Mouse (Mus musculus): Measurements from ENCODE around the gene Bad. TPM values are rescaled to one million over a fixed set of nuclear protein-coding genes. Genes with fewer than 3 reads are reported as not detected.

Gene Bad
- polyA plus RNA-seq, 1 experiment from 2014 or later: 70.1 TPM

GRCm38 (mm10) chr19:6919876-6920740 lies 21.6 kb upstream of the Bad start:
- peaks cover 7% of the 10 kb centered on the region; the same call in 1 of the 2 replicates for H3K4me1 ChIP-seq (replicated peaks; ENCODE audit: control insufficient read depth, insufficient read depth, low read length)
- 18% methylated on average over 8 of the region's 8 CpGs for WGBS
- peak; percentile 66 for ATAC-seq
- H3K4me2 ChIP-seq (replicated peaks; ENCODE audit: low read depth): peak overlapping the region; percentile 87
- peaks cover 9% of the 10 kb centered on the region for H3K36me3 ChIP-seq (ENCODE audit: control insufficient read depth, insufficient read depth)
- peaks cover 4% of the 10 kb centered on the region for H3K27me3 ChIP-seq (replicated peaks; ENCODE audit: control insufficient read depth, insufficient read depth, low read length)
- no peaks in the 10 kb centered on the region for H3K9me3 ChIP-seq (ENCODE audit: control insufficient read depth)
- peak overlapping the region; percentile 95 for H3K9ac ChIP-seq (ENCODE audit: low read depth, low read length)
- H3K4me3 ChIP-seq (ENCODE audit: low read depth, low read length): peak overlapping the region; percentile 88
- peak overlapping the region; percentile 99 for H3K27ac ChIP-seq (ENCODE audit: low read depth, low read length)
- TF ChIP-seq CTCF (IDR thresholded peaks at IDR 0.05; ENCODE audit: low read depth): no peak

GRCm38 (mm10) chr19:6920741-6921636 lies 20.7 kb upstream of the Bad start:
- Histone ChIP-seq H3K4me3 (ENCODE audit: low read depth, low read length) (peak overlapping the region; percentile 88), H3K9ac (ENCODE audit: low read depth, low read length) (peak overlapping the region; percentile 95), H3K4me2 (replicated peaks; ENCODE audit: low read depth) (peak overlapping the region; percentile 87), H3K9me3 (ENCODE audit: control insufficient read depth) (no peaks in the 10 kb centered on the region), H3K27ac (ENCODE audit: low read depth, low read length) (peak overlapping the region; percentile 99), H3K27me3 (replicated peaks; ENCODE audit: control insufficient read depth, insufficient read depth, low read length) (peaks cover 13% of the 10 kb centered on the region), H3K36me3 (ENCODE audit: control insufficient read depth, insufficient read depth) (peaks cover 3% of the 10 kb centered on the region; the same call in 1 of the 2 replicates), H3K4me1 (replicated peaks; ENCODE audit: control insufficient read depth, insufficient read depth, low read length) (peaks cover 7% of the 10 kb centered on the region; the same call in 1 of the 2 replicates)
- TF ChIP-seq CTCF (IDR thresholded peaks at IDR 0.05; ENCODE audit: low read depth): peak; percentile 42
- peak; percentile 0; the same call in 1 of the 2 replicates for ATAC-seq
- under 1% methylated on average over 47 of the region's 48 CpGs for WGBS

- Histone ChIP-seq H3K9ac (ENCODE audit: low read depth, low read length) (peak within 1 kb of the TSS; percentile 95), H3K9me3 (ENCODE audit: control insufficient read depth) (no peaks in the 10 kb centered on the region), H3K27ac (ENCODE audit: low read depth, low read length) (peak within 1 kb of the TSS; percentile 99), H3K36me3 (ENCODE audit: control insufficient read depth, insufficient read depth) (no peaks in the 10 kb centered on the region; the same call in 1 of the 2 replicates), H3K27me3 (replicated peaks; ENCODE audit: control insufficient read depth, insufficient read depth, low read length) (peaks cover 22% of the 10 kb centered on the region), H3K4me1 (replicated peaks; ENCODE audit: control insufficient read depth, insufficient read depth, low read length) (peaks cover 7% of the 10 kb centered on the region; the same call in 1 of the 2 replicates), H3K4me2 (replicated peaks; ENCODE audit: low read depth) (peak within 1 kb of the TSS; percentile 87), H3K4me3 (ENCODE audit: low read depth, low read length) (peak within 1 kb of the TSS; percentile 88)
- ATAC-seq: peak; percentile 88
- no peak for TF ChIP-seq CTCF (IDR thresholded peaks at IDR 0.05; ENCODE audit: low read depth)
- under 1% methylated on average over 48 of the region's 66 CpGs for WGBS
These were observed 19.8 kb upstream of the Bad start, which contains the start of gene Esrra for GRCm38 (mm10) chr19:6921647-6922567. Esrra (minus strand) TSS chr19:6921813.

GRCm38 (mm10) chr19:6922901-6923735 lies 18.5 kb upstream of the Bad start:
- Histone ChIP-seq H3K4me2 (replicated peaks; ENCODE audit: low read depth) (peak overlapping the region; percentile 87), H3K27me3 (replicated peaks; ENCODE audit: control insufficient read depth, insufficient read depth, low read length) (peaks cover 34% of the 10 kb centered on the region), H3K9me3 (ENCODE audit: control insufficient read depth) (no peaks in the 10 kb centered on the region), H3K4me1 (replicated peaks; ENCODE audit: control insufficient read depth, insufficient read depth, low read length) (peaks cover 7% of the 10 kb centered on the region; the same call in 1 of the 2 replicates), H3K27ac (ENCODE audit: low read depth, low read length) (no peak overlapping the region), H3K9ac (ENCODE audit: low read depth, low read length) (no peak overlapping the region), H3K4me3 (ENCODE audit: low read depth, low read length) (0 out of 2 replicates have a peak overlapping the region, but pooled peaks have one; percentile 37), H3K36me3 (ENCODE audit: control insufficient read depth, insufficient read depth) (no peaks in the 10 kb centered on the region; the same call in 1 of the 2 replicates)
- no peak for ATAC-seq
- WGBS: 69% methylated on average over 6 of the region's 6 CpGs
- TF ChIP-seq CTCF (IDR thresholded peaks at IDR 0.05; ENCODE audit: low read depth): no peak

Measured in intestine, postnatal 0 days (tissue).